Mouse (Mus musculus) kidney, postnatal 36 days (tissue): ENCODE data around the gene Prdm10.

ENCODE experiments used
- DNase-seq, 2 experiments: peaks; one replicate each; pipeline ENCODE4 v3.0.0; 2021 to 2022; ENCODE audit warnings: mixed read lengths in 2 of 2

Gene Prdm10

GRCm38 (mm10) chr9:31266013-31266659, 14.2 kb upstream of the Prdm10 start:
- peak in 1 of 2 experiments; percentile 42 for DNase-seq

- no peak for DNase-seq
Measured at GRCm38 (mm10) chr9:31271221-31272015, 8.9 kb upstream of the Prdm10 start.

- no peak for DNase-seq
Measured at GRCm38 (mm10) chr9:31272160-31272559, 8.2 kb upstream of the Prdm10 start.

- DNase-seq = peak in 1 of 2 experiments; percentile 27
Measured at GRCm38 (mm10) chr9:31278651-31279050, 1.7 kb upstream of the Prdm10 start.

- peak in 1 of 2 experiments; percentile 25 for DNase-seq
Measured at GRCm38 (mm10) chr9:31279306-31279705, 1.0 kb upstream of the Prdm10 start.

GRCm38 (mm10) chr9:31279885-31280365, 413 bp upstream of the Prdm10 start:
- DNase-seq = peak; percentile 86 to 87

- peak; percentile 72 to 88 for DNase-seq
Measured at GRCm38 (mm10) chr9:31281011-31281662, 799 bp downstream of the Prdm10 start.

- DNase-seq = peak in 1 of 2 experiments; percentile 28
Measured at GRCm38 (mm10) chr9:31281663-31282015, 1.3 kb downstream of the Prdm10 start.

GRCm38 (mm10) chr9:31282536-31282935, 2.2 kb downstream of the Prdm10 start:
- DNase-seq = no peak

- no peak for DNase-seq
Measured at GRCm38 (mm10) chr9:31283044-31283443, 2.7 kb downstream of the Prdm10 start.

GRCm38 (mm10) chr9:31283911-31284310, 3.6 kb downstream of the Prdm10 start:
- no peak for DNase-seq

GRCm38 (mm10) chr9:31290201-31290862, 10.0 kb downstream of the Prdm10 start:
- DNase-seq = no peak

- no peak for DNase-seq
Measured at GRCm38 (mm10) chr9:31291978-31292377, 11.6 kb downstream of the Prdm10 start.

- no peak for DNase-seq
Measured at GRCm38 (mm10) chr9:31293208-31293607, 12.9 kb downstream of the Prdm10 start.

- DNase-seq = no peak
Measured at GRCm38 (mm10) chr9:31295311-31295710, 15.0 kb downstream of the Prdm10 start.

- no peak for DNase-seq
Measured at GRCm38 (mm10) chr9:31296293-31296692, 16.0 kb downstream of the Prdm10 start.

GRCm38 (mm10) chr9:31298751-31299150, 18.4 kb downstream of the Prdm10 start:
- no peak for DNase-seq

GRCm38 (mm10) chr9:31300525-31300924, 20.2 kb downstream of the Prdm10 start:
- DNase-seq = no peak

GRCm38 (mm10) chr9:31301107-31301506, 20.8 kb downstream of the Prdm10 start:
- DNase-seq = no peak

- DNase-seq = peak in 1 of 2 experiments; percentile 25
Measured at GRCm38 (mm10) chr9:31301526-31302311, 21.4 kb downstream of the Prdm10 start.

GRCm38 (mm10) chr9:31304358-31304757, 24.0 kb downstream of the Prdm10 start:
- no peak for DNase-seq

GRCm38 (mm10) chr9:31305117-31305516, 24.8 kb downstream of the Prdm10 start:
- DNase-seq = no peak
